Mouse (Mus musculus) bone marrow, adult 2 months (tissue): ENCODE results near the gene 6030408B16Rik.

ENCODE experiments used
- CTCF ChIP-seq: fragments of 200-500 bp; IDR thresholded peaks from 2 replicates; pipeline ENCODE4 v1.5.1; 2011; ENCODE audit warnings: low read length, control low read depth; ENCODE audit not compliant: control insufficient read depth, insufficient read depth
- POLR2A ChIP-seq: fragments of 200-500 bp; IDR thresholded peaks from 2 replicates; pipeline ENCODE4 v1.6.1; 2011; ENCODE audit warnings: low read depth, mild to moderate bottlenecking, control low read depth, low read length, borderline replicate concordance; ENCODE audit not compliant: control insufficient read depth

- TF ChIP-seq CTCF (no peak), POLR2A (no peak)
These were observed 1.0 kb upstream of the 6030408B16Rik start for GRCm38 (mm10) chr15:101292012-101292411.
